Mouse (Mus musculus) kidney, adult 2 months (tissue): ENCODE results near the gene Abcc2.

ENCODE experiments used
- CTCF ChIP-seq: fragments of 200-500 bp; conservative IDR thresholded peaks from 2 replicates; pipeline ENCODE4 v1.5.1; 2011; ENCODE audit warnings: low read depth, mild to moderate bottlenecking, control low read depth, low read length, moderate library complexity, mixed read lengths; ENCODE audit not compliant: insufficient read depth, insufficient read length
- POLR2A ChIP-seq: fragments of 200-500 bp; IDR thresholded peaks from one replicate; pipeline ENCODE4 v1.6.1; 2011; ENCODE audit warnings: low read depth, low read length, control low read depth

- TF ChIP-seq CTCF (no peak), POLR2A (no peak)
Observed at GRCm38 (mm10) chr19:43857347-43857746, 75.4 kb downstream of the Abcc2 start.
